Mouse (Mus musculus) MEL (cell line): ENCODE data around the gene Ifnar2. TPM values are rescaled to one million over a fixed set of nuclear protein-coding genes. Genes with fewer than 3 reads are reported as not detected.

ENCODE experiments used
- DNase-seq: peaks from one replicate; pipeline ENCODE4 v3.0.0; 2011; ENCODE audit warnings: low read depth, low spot score
- H3K27ac ChIP-seq: 2 replicates; pipeline ENCODE4 v1.5.1; 2012; ENCODE audit warnings: low read depth, mild to moderate bottlenecking, control low read depth, low read length, moderate library complexity; ENCODE audit not compliant: control insufficient read depth
- H3K27me3 ChIP-seq, 2 experiments: fragments of 150-350 bp in 1 of 2; sonication (generic) in 1 of 2; 2 replicates each; pipeline ENCODE4 v1.6.1; 2012; ENCODE audit warnings: low read length in 2 of 2, mild to moderate bottlenecking in 2 of 2, improper control_type of control experiment in 1 of 2, moderate library complexity in 1 of 2; ENCODE audit not compliant: insufficient read depth in 2 of 2, control insufficient read depth in 1 of 2
- H3K36me3 ChIP-seq, 2 experiments: 2 replicates each; pipeline ENCODE4 v1.6.1; 2012 to 2014; ENCODE audit warnings: low read length in 2 of 2, improper control_type of control experiment in 1 of 2, inconsistent platforms in 1 of 2, mild to moderate bottlenecking in 1 of 2; ENCODE audit not compliant: insufficient read depth in 2 of 2, control insufficient read depth in 1 of 2
- H3K4me1 ChIP-seq, 2 experiments: fragments of 150-350 bp in 1 of 2; sonication (generic) in 1 of 2; 2 replicates each; pipeline ENCODE4 v1.6.1; 2012; ENCODE audit warnings: low read length in 2 of 2, improper control_type of control experiment in 1 of 2, mild to moderate bottlenecking in 1 of 2; ENCODE audit not compliant: insufficient read depth in 2 of 2, control insufficient read depth in 1 of 2
- H3K4me3 ChIP-seq, 2 experiments: fragments of 150-350 bp in 1 of 2; sonication (generic) in 1 of 2; 2 replicates each; pipeline ENCODE4 v1.5.1; 2012; ENCODE audit warnings: low read depth in 2 of 2, low read length in 2 of 2, mild to moderate bottlenecking in 2 of 2, moderate library complexity in 2 of 2, control low read depth in 1 of 2, improper control_type of control experiment in 1 of 2; ENCODE audit not compliant: control insufficient read depth in 1 of 2, insufficient read depth in 1 of 2
- H3K79me2 ChIP-seq: 2 replicates; pipeline ENCODE4 v1.6.1; 2012; ENCODE audit warnings: mild to moderate bottlenecking, low read length, moderate library complexity; ENCODE audit not compliant: control insufficient read depth, poor library complexity, insufficient read depth
- H3K9ac ChIP-seq: 2 replicates; pipeline ENCODE4 v1.6.1; 2012; ENCODE audit warnings: low read depth, mild to moderate bottlenecking, control low read depth, low read length, moderate library complexity; ENCODE audit not compliant: control insufficient read depth, poor library complexity, severe bottlenecking
- H3K9me3 ChIP-seq: fragments of 150-350 bp; sonication (generic); replicated peaks from 2 replicates; pipeline ENCODE4 v1.6.1; 2012; ENCODE audit warnings: mild to moderate bottlenecking, low read length, improper control_type of control experiment, moderate library complexity; ENCODE audit not compliant: insufficient read depth
- BHLHE40 ChIP-seq: IDR thresholded peaks from 2 replicates; pipeline ENCODE4 v1.6.1; 2012; ENCODE audit warnings: low read depth, mild to moderate bottlenecking, inconsistent platforms, low read length, improper control_type of control experiment, borderline replicate concordance
- CHD2 ChIP-seq: IDR thresholded peaks from 2 replicates; pipeline ENCODE4 v1.6.1; 2011; ENCODE audit warnings: low read length, improper control_type of control experiment
- E2F4 ChIP-seq: IDR thresholded peaks from 2 replicates; pipeline ENCODE4 v1.6.1; 2011; ENCODE audit warnings: low read depth, low read length, improper control_type of control experiment, borderline replicate concordance
- EP300 ChIP-seq, 2 experiments: IDR thresholded peaks; 2 replicates each; pipeline ENCODE4 v1.6.1; 2011; ENCODE audit warnings: improper control_type of control experiment in 2 of 2, low read length in 2 of 2, low read depth in 1 of 2, mild to moderate bottlenecking in 1 of 2
- GABPA ChIP-seq: IDR thresholded peaks from 2 replicates; pipeline ENCODE4 v1.6.1; 2012; ENCODE audit warnings: low read depth, mild to moderate bottlenecking, inconsistent platforms, low read length, improper control_type of control experiment, moderate library complexity
- MAFK ChIP-seq: IDR thresholded peaks from 2 replicates; pipeline ENCODE4 v1.6.1; 2011; ENCODE audit warnings: low read depth, mild to moderate bottlenecking, low read length, improper control_type of control experiment, borderline replicate concordance
- MAZ ChIP-seq: IDR thresholded peaks from 2 replicates; pipeline ENCODE4 v1.6.1; 2012; ENCODE audit warnings: low read depth, mild to moderate bottlenecking, inconsistent platforms, low read length, improper control_type of control experiment
- MEF2A ChIP-seq: IDR thresholded peaks from 2 replicates; pipeline ENCODE4 v1.6.1; 2014; ENCODE audit warnings: low read depth, mild to moderate bottlenecking, inconsistent platforms, low read length, improper control_type of control experiment; ENCODE audit not compliant: poor library complexity, insufficient replicate concordance, severe bottlenecking; ENCODE audit errors: extremely low read depth
- MYB ChIP-seq: IDR thresholded peaks from 2 replicates; pipeline ENCODE4 v1.6.1; 2011; ENCODE audit warnings: mild to moderate bottlenecking, low read depth, low read length, improper control_type of control experiment
- NELFE ChIP-seq: IDR thresholded peaks from 2 replicates; pipeline ENCODE4 v1.6.1; 2011; ENCODE audit warnings: low read depth, low read length, improper control_type of control experiment
- POLR2AphosphoS2 ChIP-seq: IDR thresholded peaks from 2 replicates; pipeline ENCODE4 v1.6.1; 2011; ENCODE audit warnings: low read length, improper control_type of control experiment
- POLR2AphosphoS5 ChIP-seq: IDR thresholded peaks from 2 replicates; pipeline ENCODE4 v1.6.1; 2012; ENCODE audit warnings: low read depth, borderline replicate concordance, mild to moderate bottlenecking, inconsistent platforms, low read length, moderate library complexity, mixed read lengths
- RCOR1 ChIP-seq: IDR thresholded peaks from 2 replicates; pipeline ENCODE4 v1.6.1; 2012; ENCODE audit warnings: low read depth, mild to moderate bottlenecking, inconsistent platforms, low read length, improper control_type of control experiment
- SIN3A ChIP-seq: IDR thresholded peaks from 2 replicates; pipeline ENCODE4 v1.6.1; 2012; ENCODE audit warnings: low read length, improper control_type of control experiment, inconsistent platforms
- TAL1 ChIP-seq: IDR thresholded peaks from 2 replicates; pipeline ENCODE4 v1.6.1; 2012; ENCODE audit warnings: mild to moderate bottlenecking, inconsistent platforms, low read length, moderate library complexity, mixed read lengths
- TCF12 ChIP-seq: IDR thresholded peaks from 2 replicates; pipeline ENCODE4 v1.6.1; 2014; ENCODE audit warnings: low read depth, mild to moderate bottlenecking, inconsistent platforms, low read length, improper control_type of control experiment, moderate library complexity
- UBTF ChIP-seq: IDR thresholded peaks from 2 replicates; pipeline ENCODE4 v1.6.1; 2012; ENCODE audit warnings: low read depth, mild to moderate bottlenecking, inconsistent platforms, low read length, improper control_type of control experiment, moderate library complexity, borderline replicate concordance; ENCODE audit not compliant: insufficient read depth
- USF1 ChIP-seq: IDR thresholded peaks from 2 replicates; pipeline ENCODE4 v1.6.1; 2014; ENCODE audit warnings: low read depth, mild to moderate bottlenecking, inconsistent platforms, low read length, improper control_type of control experiment, moderate library complexity
- USF2 ChIP-seq, 2 experiments: IDR thresholded peaks; 2 replicates each; pipeline ENCODE4 v1.6.1; 2011 to 2012; ENCODE audit warnings: improper control_type of control experiment in 2 of 2, low read length in 2 of 2, borderline replicate concordance in 1 of 2, inconsistent platforms in 1 of 2, low read depth in 1 of 2, mild to moderate bottlenecking in 1 of 2; ENCODE audit not compliant: insufficient read depth in 1 of 2
- ZC3H11A ChIP-seq: IDR thresholded peaks from 2 replicates; pipeline ENCODE4 v1.6.1; 2012; ENCODE audit warnings: low read depth, mild to moderate bottlenecking, inconsistent platforms, low read length, improper control_type of control experiment
- ZKSCAN1 ChIP-seq: IDR thresholded peaks from 2 replicates; pipeline ENCODE4 v1.6.1; 2012; ENCODE audit warnings: low read depth, mild to moderate bottlenecking, inconsistent platforms, low read length, improper control_type of control experiment, moderate library complexity
- ZNF384 ChIP-seq: IDR thresholded peaks from 2 replicates; pipeline ENCODE4 v1.6.1; 2012; ENCODE audit warnings: low read depth, mild to moderate bottlenecking, inconsistent platforms, low read length, improper control_type of control experiment
- polyA plus RNA-seq, 2 experiments: library from polyadenylated mRNA; stranded (reverse) in 1 of 2; unstranded in 1 of 2; fragments of >175 nt in 1 of 2; fragments of >200 nt in 1 of 2; gene quantifications; 2 replicates each; pipeline versions ENCODE4 v1.2.1 to v1.2.4; 2012; ENCODE audit warnings: low replicate concordance in 2 of 2, low read depth in 1 of 2; ENCODE audit not compliant: insufficient read length in 2 of 2, insufficient read depth in 1 of 2, missing spikeins in 1 of 2
- total RNA-seq: library from RNA; depleted of rRNA; stranded (reverse); fragments of 300-350 nt; gene quantifications from 2 replicates; pipeline ENCODE4 v1.2.3, GENCODE M21; 2012

The Ifnar2 gene
- total and polyA plus RNA-seq, 3 experiments: 21.8 to 38.3 TPM; not detected in 1

- Histone ChIP-seq H3K27ac (no peak overlapping the region), H3K4me1 (peaks cover 36 to 48% of the 10 kb centered on the region in 2 experiments), H3K4me3 (no peak overlapping the region), H3K9ac (no peak overlapping the region), H3K9me3 (no peaks in the 10 kb centered on the region), H3K27me3 (no peaks in the 10 kb centered on the region), H3K36me3 (peaks cover 0 to 48% of the 10 kb centered on the region in 2 experiments; a peak in 2 of 4 replicates), H3K79me2 (no peaks in the 10 kb centered on the region)
- DNase-seq: no peak
- TF ChIP-seq POLR2AphosphoS5 (no peak), GABPA (no peak), USF1 (no peak), E2F4 (no peak), TCF12 (no peak), MAZ (no peak), UBTF (no peak), MAFK (no peak), USF2 (IDR thresholded peaks at IDR 0.05; ENCODE audit: borderline replicate concordance in 1 of 2, insufficient read depth in 1 of 2, low read depth in 1 of 2, low read length in 2 of 2) (no peak), MEF2A (no peak), ZNF384 (no peak), EP300 (IDR thresholded peaks at IDR 0.05; ENCODE audit: low read depth in 1 of 2, low read length in 2 of 2) (no peak), BHLHE40 (no peak), RCOR1 (no peak), ZKSCAN1 (no peak), NELFE (no peak), SIN3A (no peak)
Observed at GRCm38 (mm10) chr16:91444847-91445246, 72.3 kb downstream of the Ifnar2 start.

- Histone ChIP-seq H3K4me1 (peaks cover 33 to 48% of the 10 kb centered on the region in 2 experiments), H3K36me3 (peaks cover 0 to 44% of the 10 kb centered on the region in 2 experiments; a peak in 2 of 4 replicates), H3K9me3 (no peaks in the 10 kb centered on the region), H3K9ac (no peak overlapping the region), H3K27ac (no peak overlapping the region), H3K27me3 (no peaks in the 10 kb centered on the region), H3K4me3 (no peak overlapping the region), H3K79me2 (no peaks in the 10 kb centered on the region)
- TF ChIP-seq POLR2AphosphoS2: no peak
- TF ChIP-seq MYB: no peak
- no peak for TF ChIP-seq CHD2
- TF ChIP-seq TAL1: no peak
- TF ChIP-seq GABPA: no peak
- no peak for TF ChIP-seq ZC3H11A
- no peak for TF ChIP-seq POLR2AphosphoS5
- TF ChIP-seq MAFK: no peak
- DNase-seq: no peak
Observed at GRCm38 (mm10) chr16:91445566-91445965, 73.0 kb downstream of the Ifnar2 start.
